Mouse (Mus musculus) heart, embryonic 10.5 days (tissue): Measurements from ENCODE around the gene Apol7b. TPM values are rescaled to one million over a fixed set of nuclear protein-coding genes. Genes with fewer than 3 reads are reported as not detected.
"Not testable (repeated sequence)": the region's sequence is repeated elsewhere in the genome, so short reads cannot be mapped to it uniquely, and the experiment has no call there.

Source experiments
- DNase-seq: peaks from one replicate; pipeline ENCODE4 v3.0.0-alpha.2; 2017; ENCODE audit warnings: low spot score
- H3K27ac ChIP-seq: fragments of 300-500 bp; sonication (generic); 2 replicates; pipeline ENCODE4 v1.5.1; 2016; ENCODE audit warnings: mild to moderate bottlenecking
- H3K27me3 ChIP-seq: fragments of 300-500 bp; sonication (generic); 2 replicates; pipeline ENCODE4 v1.6.1; 2016; ENCODE audit warnings: mild to moderate bottlenecking; ENCODE audit not compliant: poor library complexity, insufficient read depth, severe bottlenecking
- H3K36me3 ChIP-seq: fragments of 300-500 bp; sonication (generic); 2 replicates; pipeline ENCODE4 v1.6.1; 2016; ENCODE audit warnings: mild to moderate bottlenecking, moderate library complexity
- H3K4me1 ChIP-seq: fragments of 300-500 bp; sonication (generic); 2 replicates; pipeline ENCODE4 v1.6.1; 2016; ENCODE audit warnings: mild to moderate bottlenecking
- H3K4me3 ChIP-seq: fragments of 300-500 bp; sonication (generic); 2 replicates; pipeline ENCODE4 v1.5.1; 2016; ENCODE audit warnings: mild to moderate bottlenecking, moderate library complexity
- H3K9me3 ChIP-seq: fragments of 300-500 bp; sonication (generic); 2 replicates; pipeline ENCODE4 v1.6.1; 2016; ENCODE audit warnings: mild to moderate bottlenecking, moderate library complexity
- WGBS: fragments of 180-500 bp; shearing (Covaris S2); methylation state at CpG from one replicate; pipeline ENCODE4 v1.1.7; 2016; 5-methylcytosine and 5-hydroxymethylcytosine counted together
- polyA plus RNA-seq: library from polyadenylated mRNA; unstranded; fragments of >200 nt; fragmentation: Nextera tagmentation; extraction: Ambion mirVana; gene quantifications from 2 replicates; pipeline ENCODE4 v1.2.1, GENCODE M21; 2016

Apol7b gene
- polyA plus RNA-seq, 1 experiment from 2014 or later = not detected

DNA sequence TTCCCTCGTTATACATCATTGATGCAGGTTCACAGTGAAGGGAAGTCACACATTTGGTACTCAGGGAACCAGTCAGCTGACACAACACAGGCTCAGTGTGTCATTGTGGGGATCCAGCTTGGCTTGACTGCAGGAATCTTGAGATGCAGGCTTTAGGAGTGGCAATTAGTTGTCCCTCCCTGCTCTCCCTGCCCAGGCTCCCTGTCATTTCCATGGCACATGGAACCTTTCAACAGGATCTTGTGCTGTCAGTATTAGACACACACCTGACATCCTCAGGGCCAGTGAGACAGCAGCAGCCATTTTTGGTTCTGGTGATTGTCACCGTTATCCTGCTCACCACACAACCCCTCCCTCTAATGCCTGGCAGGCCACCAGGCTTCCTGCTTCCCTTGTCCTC, 31.6 kb downstream of the Apol7b start:
- H3K36me3 ChIP-seq, H3K27ac ChIP-seq, H3K4me1 ChIP-seq, H3K9me3 ChIP-seq, H3K27me3 ChIP-seq, H3K4me3 ChIP-seq: not testable (repeated sequence)
- peak; percentile 58 for DNase-seq
- 64% methylated on average over 2 of the region's 2 CpGs for WGBS

DNA sequence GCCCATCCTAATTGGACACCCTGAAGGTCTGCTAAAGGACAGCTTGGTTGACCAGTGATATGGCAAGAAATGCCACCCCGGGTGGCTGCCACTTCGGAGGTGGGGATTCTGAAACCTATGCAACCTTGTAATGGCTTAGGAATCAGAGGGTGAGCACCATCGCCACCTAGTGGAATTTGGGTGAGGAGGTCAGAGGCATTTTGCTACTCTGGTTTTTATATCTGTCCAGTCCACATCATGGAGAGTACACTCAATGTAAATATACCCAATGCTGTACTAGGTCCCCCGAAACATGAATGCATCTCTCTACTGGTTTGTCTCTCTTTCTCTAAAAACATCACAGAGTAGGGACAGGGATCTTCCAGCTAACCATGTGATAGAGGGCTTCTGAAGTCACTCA, 34.6 kb downstream of the Apol7b start:
- H3K27me3 ChIP-seq, H3K9me3 ChIP-seq, H3K4me1 ChIP-seq, H3K27ac ChIP-seq, H3K36me3 ChIP-seq, DNase-seq, H3K4me3 ChIP-seq: not testable (repeated sequence)
- WGBS = 32% methylated on average over 4 of the region's 4 CpGs

- not testable (repeated sequence) for H3K4me3 ChIP-seq, H3K4me1 ChIP-seq, H3K27ac ChIP-seq, H3K36me3 ChIP-seq, H3K27me3 ChIP-seq, DNase-seq, H3K9me3 ChIP-seq
- WGBS = 56% methylated on average over 1 of the region's 4 CpGs
Observed at GRCm38 (mm10) chr15:77411035-77411434, 36.3 kb downstream of the Apol7b start, which contains the start of gene Apol9a. TSS of gene Apol9a (minus strand) at chr15:77411135.

GRCm38 (mm10) chr15:77406370-77406769, 40.9 kb downstream of the Apol7b start:
- peaks cover 20% of the 10 kb centered on the region; the same call in 1 of the 2 replicates for H3K27me3 ChIP-seq
- H3K4me3 ChIP-seq, H3K36me3 ChIP-seq, H3K4me1 ChIP-seq, H3K9me3 ChIP-seq, DNase-seq, H3K27ac ChIP-seq: not testable (repeated sequence)
- 54% methylated on average over 10 of the region's 10 CpGs for WGBS

GRCm38 (mm10) chr15:77399027-77399426, 48.3 kb downstream of the Apol7b start, which contains the start of gene Apol7a:
TSS of gene Apol7a (minus strand) at chr15:77399110.
- H3K27ac ChIP-seq, DNase-seq, H3K27me3 ChIP-seq, H3K36me3 ChIP-seq, H3K9me3 ChIP-seq, H3K4me1 ChIP-seq, H3K4me3 ChIP-seq: not testable (repeated sequence)
- WGBS = 56% methylated on average over 9 of the region's 9 CpGs

DNA sequence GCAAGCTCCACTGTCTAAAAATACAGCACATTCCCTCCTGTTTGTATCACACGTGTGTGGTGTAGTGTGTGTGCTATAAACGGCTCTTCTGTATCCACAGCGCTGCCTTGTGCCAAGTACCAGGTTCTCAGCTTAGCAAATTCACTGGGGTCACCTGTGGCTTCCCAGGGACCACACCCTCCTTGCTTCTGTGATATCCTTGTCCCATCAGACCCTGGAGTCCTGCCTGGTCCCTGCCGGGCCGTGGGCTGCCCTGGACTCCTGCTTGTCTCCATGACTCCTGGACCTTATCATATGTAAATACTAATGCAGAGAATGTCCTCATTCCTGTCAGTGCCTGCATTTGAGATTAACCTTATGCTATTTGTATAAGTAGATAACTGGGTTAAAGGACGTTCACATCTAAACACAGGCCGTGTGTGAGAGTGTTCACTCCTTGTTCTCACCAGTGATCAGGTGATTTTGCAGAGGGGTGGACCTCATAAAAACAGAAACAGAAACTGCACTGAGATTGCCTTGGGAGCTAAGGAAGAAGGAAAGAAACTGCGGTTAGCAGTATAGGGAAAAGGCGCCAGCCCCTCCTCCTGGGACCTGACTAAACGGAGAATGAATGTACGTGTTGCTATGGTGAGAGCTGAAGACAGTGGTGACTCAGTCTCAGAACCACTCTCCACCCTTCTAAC, 49.7 kb downstream of the Apol7b start:
- 35% methylated on average over 11 of the region's 11 CpGs for WGBS
- DNase-seq, H3K9me3 ChIP-seq, H3K27ac ChIP-seq, H3K4me1 ChIP-seq, H3K36me3 ChIP-seq, H3K27me3 ChIP-seq, H3K4me3 ChIP-seq: not testable (repeated sequence)

- H3K4me1 ChIP-seq, H3K36me3 ChIP-seq, H3K4me3 ChIP-seq, DNase-seq, H3K27me3 ChIP-seq, H3K9me3 ChIP-seq, H3K27ac ChIP-seq: not testable (repeated sequence)
- 65% methylated on average over 3 of the region's 3 CpGs for WGBS
Observed at GRCm38 (mm10) chr15:77393832-77394231, 53.5 kb downstream of the Apol7b start.

- no peaks in the 10 kb centered on the region for H3K9me3 ChIP-seq
- peaks cover 6% of the 10 kb centered on the region; the same call in 1 of the 2 replicates for H3K27me3 ChIP-seq
- no peaks in the 10 kb centered on the region for H3K4me1 ChIP-seq
- no peak for DNase-seq
- H3K27ac ChIP-seq = no peak overlapping the region
- 87% methylated on average over 2 of the region's 2 CpGs for WGBS
- H3K4me3 ChIP-seq = no peak overlapping the region
- H3K36me3 ChIP-seq = no peaks in the 10 kb centered on the region
Observed at GRCm38 (mm10) chr15:77387462-77387861, 59.8 kb downstream of the Apol7b start.

- Histone ChIP-seq H3K36me3 (no peaks in the 10 kb centered on the region), H3K9me3 (no peaks in the 10 kb centered on the region), H3K4me1 (no peaks in the 10 kb centered on the region), H3K27ac (no peak overlapping the region), H3K27me3 (peaks cover 11% of the 10 kb centered on the region; the same call in 1 of the 2 replicates), H3K4me3 (no peak overlapping the region)
- WGBS = 84% methylated on average over 7 of the region's 7 CpGs
- no peak for DNase-seq
Observed at GRCm38 (mm10) chr15:77384340-77385030, 62.8 kb downstream of the Apol7b start.

DNA sequence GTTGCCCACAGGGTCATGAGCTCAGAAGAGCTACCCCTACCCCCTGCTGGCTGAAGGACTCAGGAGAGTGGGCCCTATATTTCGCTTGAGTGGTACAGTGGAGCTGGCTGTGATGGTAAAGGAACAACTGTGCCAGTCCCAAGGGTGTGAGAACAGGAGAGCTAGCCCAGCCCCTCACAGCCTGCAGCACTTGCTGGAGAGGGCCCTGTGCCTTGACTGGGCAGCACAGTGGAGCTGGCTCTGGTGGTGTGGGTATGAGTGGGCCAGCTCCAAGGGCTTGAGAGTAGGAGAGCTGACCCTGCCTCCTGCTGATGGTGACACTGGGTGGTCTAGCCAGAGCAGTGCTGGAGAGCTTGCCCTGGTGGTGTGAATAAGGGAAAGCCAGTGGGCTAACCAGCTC, 64.4 kb downstream of the Apol7b start:
- Histone ChIP-seq H3K4me1 (no peaks in the 10 kb centered on the region), H3K4me3 (no peak overlapping the region), H3K27ac (no peak overlapping the region), H3K27me3 (peaks cover 11% of the 10 kb centered on the region; the same call in 1 of the 2 replicates), H3K9me3 (no peaks in the 10 kb centered on the region), H3K36me3 (no peaks in the 10 kb centered on the region)
- no peak for DNase-seq
- 72% methylated on average over 1 of the region's 1 CpGs for WGBS

- Histone ChIP-seq H3K9me3 (no peaks in the 10 kb centered on the region), H3K4me1 (no peaks in the 10 kb centered on the region), H3K36me3 (no peaks in the 10 kb centered on the region), H3K4me3 (no peak overlapping the region), H3K27ac (no peak overlapping the region), H3K27me3 (peaks cover 11% of the 10 kb centered on the region; the same call in 1 of the 2 replicates)
- DNase-seq = no peak
- WGBS = 79% methylated on average over 11 of the region's 11 CpGs
Observed at GRCm38 (mm10) chr15:77382271-77382850, 64.9 kb downstream of the Apol7b start.

DNA sequence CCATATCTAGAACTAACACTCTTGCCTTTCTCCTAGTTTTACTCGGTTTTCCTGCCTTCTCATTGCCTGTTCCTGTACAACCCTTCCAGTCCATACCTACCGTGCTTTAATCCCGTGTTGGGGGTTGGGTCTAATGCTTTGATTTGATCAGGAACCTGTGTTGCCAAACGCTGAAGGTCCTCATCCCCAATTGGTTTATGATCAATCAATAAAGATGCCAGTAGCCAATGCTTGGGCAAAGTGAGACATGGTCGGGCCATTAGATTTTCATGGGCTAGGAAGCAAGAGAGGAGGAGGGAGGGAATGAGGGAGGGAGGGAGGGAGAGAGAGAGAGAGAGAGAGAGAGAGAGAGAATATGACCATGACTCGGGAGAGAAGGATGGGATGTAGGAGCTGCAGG, 65.8 kb downstream of the Apol7b start:
- no peak for DNase-seq
- Histone ChIP-seq H3K4me1 (no peaks in the 10 kb centered on the region), H3K27me3 (peaks cover 18% of the 10 kb centered on the region; the same call in 1 of the 2 replicates), H3K36me3 (no peaks in the 10 kb centered on the region), H3K4me3 (no peak overlapping the region), H3K9me3 (no peaks in the 10 kb centered on the region), H3K27ac (no peak overlapping the region)
- WGBS = 85% methylated on average over 6 of the region's 6 CpGs

GRCm38 (mm10) chr15:77379921-77380320, 67.4 kb downstream of the Apol7b start:
- H3K9me3 ChIP-seq = no peaks in the 10 kb centered on the region
- no peak overlapping the region for H3K27ac ChIP-seq
- H3K27me3 ChIP-seq = peaks cover 19% of the 10 kb centered on the region; the same call in 1 of the 2 replicates
- no peak for DNase-seq
- no peaks in the 10 kb centered on the region for H3K4me1 ChIP-seq
- H3K36me3 ChIP-seq = no peaks in the 10 kb centered on the region
- WGBS = 37% methylated on average over 4 of the region's 4 CpGs
- H3K4me3 ChIP-seq = no peak overlapping the region
